23 mouse cellular contexts compared by ENCODE assay signal in genomic region chr13:46919797-46920196, GRCm38 (mm10). TPM values are rescaled to one million over a fixed set of nuclear protein-coding genes. Genes with fewer than 3 reads are reported as not detected.
DNase-seq lines count a peak whose midpoint lies in the region; ATAC-seq lines count a peak whose summit lies in the region.
"Had no signal": no experiment of that assay in that cellular context is flagged by ENCODE, and none has a peak within 500 bp of the region (broad histone marks: within the 10 kb centered on the region; RNA-seq: fewer than 3 reads in every experiment).

No protein-coding gene starts in this region.

- 61% methylated on average over 2 of the region's 2 CpGs for WGBS in heart, embryonic 11.5 days (ENCODE audit: insufficient replicate concordance)
- 69% methylated on average over 2 of the region's 2 CpGs for WGBS in heart, embryonic 16.5 days

- peak overlapping the region; percentile 98 for H3K27ac ChIP-seq in heart, embryonic 11.5 days (ENCODE audit: low read depth, low read length)
- H3K27ac ChIP-seq in heart, embryonic 16.5 days (ENCODE audit: low read length), result peak overlapping the region; percentile 75
- H3K27ac ChIP-seq: forebrain, embryonic 13.5 days; hindbrain, embryonic 10.5 days had no signal

- peaks cover 56% of the 10 kb centered on the region for H3K4me1 ChIP-seq in heart, embryonic 11.5 days (ENCODE audit: control insufficient read depth, insufficient read depth, low read length)
- H3K4me1 ChIP-seq in heart, embryonic 16.5 days (ENCODE audit: control insufficient read depth, insufficient read depth, low read length), result peaks cover 57% of the 10 kb centered on the region
- H3K4me1 ChIP-seq: forebrain, embryonic 13.5 days had no signal

- no peaks in the 10 kb centered on the region for H3K27me3 ChIP-seq in heart, embryonic 11.5 days (ENCODE audit: control insufficient read depth, insufficient read depth, low read length)
- no peaks in the 10 kb centered on the region for H3K27me3 ChIP-seq in heart, embryonic 16.5 days (ENCODE audit: control insufficient read depth, insufficient read depth, low read length)
- H3K27me3 ChIP-seq: forebrain, embryonic 13.5 days had no signal

- no peak for ATAC-seq in heart, embryonic 11.5 days (replicated peaks; ENCODE audit: insufficient number of reproducible peaks, low FRiP score, low TSS enrichment)
- no peak for ATAC-seq in heart, embryonic 16.5 days (replicated peaks; ENCODE audit: extremely low read depth, insufficient read depth, low FRiP score)
- ATAC-seq in common myeloid progenitor, adult 5-6 weeks (replicated peaks; ENCODE audit: low read depth, poor library complexity, severe bottlenecking), result 0 out of 2 replicates have a peak, but pooled peaks have one; percentile 25
- ATAC-seq: activated CD4-positive, CD25-positive, alpha-beta regulatory T cell, adult 4 months; forebrain, embryonic 13.5 days; hindbrain, embryonic 16.5 days; intestine, embryonic 16.5 days had no signal

- no peak for DNase-seq in heart, adult 8-10 months (ENCODE audit: low spot score)
- no peak for DNase-seq in heart, adult 11 months
- peak; percentile 57 for DNase-seq in 416B (ENCODE audit: low read depth)
- DNase-seq in layer of hippocampus, adult 11-12 months (ENCODE audit: low spot score), result no peak
- DNase-seq: adrenal gland, adult 2 months; cerebellum, adult 2 months; cerebellum, postnatal 14 days; gastrocnemius, postnatal 10 days; kidney, adult 8-10 months; kidney, postnatal 10 days; liver; lung, postnatal 4 days; midbrain, embryonic 14.5 days; thymus, adult 2 months; thymus, postnatal 36 days had no signal

- no peak overlapping the region for H3K4me3 ChIP-seq in heart, embryonic 11.5 days (ENCODE audit: low read depth, low read length)
- H3K4me3 ChIP-seq in heart, embryonic 16.5 days (ENCODE audit: low read length), result no peak overlapping the region
- H3K4me3 ChIP-seq: forebrain, embryonic 13.5 days; hindbrain, embryonic 10.5 days had no signal

- no peaks in the 10 kb centered on the region for H3K36me3 ChIP-seq in heart, embryonic 11.5 days (ENCODE audit: control insufficient read depth, insufficient read depth, low read length)
- H3K36me3 ChIP-seq in heart, embryonic 16.5 days (ENCODE audit: control insufficient read depth, insufficient read depth), result no peaks in the 10 kb centered on the region

- no peaks in the 10 kb centered on the region for H3K9me3 ChIP-seq in heart, embryonic 11.5 days (replicated peaks; ENCODE audit: control insufficient read depth, low read length)
- no peaks in the 10 kb centered on the region for H3K9me3 ChIP-seq in heart, embryonic 16.5 days (replicated peaks; ENCODE audit: control insufficient read depth, low read length)
- H3K9me3 ChIP-seq: forebrain, embryonic 13.5 days; hindbrain, embryonic 10.5 days had no signal

- no peak overlapping the region for H3K9ac ChIP-seq in heart, embryonic 11.5 days (ENCODE audit: low read depth, low read length)
- no peak overlapping the region for H3K9ac ChIP-seq in heart, embryonic 16.5 days (ENCODE audit: low read length)
- H3K9ac ChIP-seq: forebrain, embryonic 13.5 days had no signal

- H3K4me2 ChIP-seq in heart, embryonic 11.5 days, result no peak overlapping the region
- H3K4me2 ChIP-seq in heart, embryonic 16.5 days (ENCODE audit: low read depth, low read length), result no peak overlapping the region
- H3K4me2 ChIP-seq: forebrain, embryonic 13.5 days had no signal

RNA-seq across cellular contexts. Expression of gene Kif13a, which starts 9.9 kb away (rescaled TPM):
- 39.8 and 42.6 TPM in 2 replicates for polyA plus RNA-seq in heart, embryonic 11.5 days (2014; fragmentation: Nextera tagmentation; extraction: Ambion mirVana)
- 100 to 1,000 TPM; 113 to 126 (median 121) TPM for total RNA-seq in heart, adult 8-10 months (2022)
- 17.8 and 30.0 TPM in 2 replicates for polyA plus RNA-seq in heart, embryonic 16.5 days (2015; fragmentation: Nextera tagmentation; extraction: Ambion mirVana)
- total RNA-seq in common myeloid progenitor, adult 5-6 weeks (2017), result 37.5 and 43.5 TPM in 2 replicates
